Mouse (Mus musculus): ENCODE results near the gene Actr3. TPM values are rescaled to one million over a fixed set of nuclear protein-coding genes. Genes with fewer than 3 reads are reported as not detected.

The Actr3 gene
- polyA plus RNA-seq, 1 experiment from 2014 or later, result 267 TPM

DNA sequence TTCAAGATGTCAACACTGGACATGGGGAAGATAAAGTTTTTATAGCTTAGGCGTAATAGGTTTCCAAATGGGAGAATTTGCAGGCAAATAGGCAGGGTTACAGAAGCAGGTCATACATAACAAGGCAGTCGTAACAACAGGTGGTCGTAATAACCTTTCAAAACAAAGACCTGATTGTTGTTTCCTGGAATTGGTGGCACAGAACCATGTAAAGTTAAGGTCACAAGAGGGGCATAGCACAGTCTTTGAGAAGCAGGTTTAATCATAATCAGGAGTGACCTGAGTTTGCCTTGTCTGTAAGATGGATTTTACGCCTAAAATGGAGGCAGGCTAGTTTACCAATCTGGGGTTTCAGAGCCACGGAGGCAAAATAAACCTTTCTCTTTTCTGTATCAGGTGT, 84.7 kb downstream of the Actr3 start:
- 80% methylated on average over 5 of the region's 5 CpGs for WGBS
- no peak for ATAC-seq (replicated peaks; ENCODE audit: insufficient number of reproducible peaks, insufficient read depth, low FRiP score, low read depth)
- no peak overlapping the region for H3K27ac ChIP-seq
- H3K4me1 ChIP-seq (replicated peaks), result no peaks in the 10 kb centered on the region
- H3K27me3 ChIP-seq, result no peaks in the 10 kb centered on the region
- H3K4me2 ChIP-seq, result no peak overlapping the region
- 0 out of 2 replicates have a peak, but pooled peaks cover 3% of the 10 kb centered on the region for H3K9me3 ChIP-seq (replicated peaks)
- H3K9ac ChIP-seq, result no peak overlapping the region
- no peaks in the 10 kb centered on the region for H3K36me3 ChIP-seq
- no peak overlapping the region for H3K4me3 ChIP-seq

DNA sequence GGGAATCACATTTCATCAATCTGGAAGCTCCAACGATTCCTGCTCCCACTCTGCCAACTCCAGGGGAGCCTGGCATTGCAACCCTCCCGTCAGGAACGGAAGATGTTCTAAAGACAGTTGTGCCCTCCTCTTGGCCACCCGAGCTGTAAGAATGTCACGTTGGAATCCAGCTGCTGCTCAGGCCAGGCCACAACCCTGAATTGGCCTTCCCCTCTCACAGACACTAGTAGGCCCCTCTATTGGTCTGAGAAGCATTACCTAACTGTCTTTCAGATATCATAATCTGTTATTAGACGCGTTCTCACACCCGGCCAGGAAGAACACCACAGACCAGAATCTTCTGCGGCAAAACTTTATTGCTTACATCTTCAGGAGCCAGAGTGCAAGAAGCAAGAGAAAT, 89.7 kb downstream of the Actr3 start:
- H3K36me3 ChIP-seq, result no peaks in the 10 kb centered on the region
- no peaks in the 10 kb centered on the region for H3K9me3 ChIP-seq (replicated peaks)
- 84% methylated on average over 9 of the region's 9 CpGs for WGBS
- H3K9ac ChIP-seq, result no peak overlapping the region
- H3K27me3 ChIP-seq, result no peaks in the 10 kb centered on the region
- H3K4me3 ChIP-seq, result no peak overlapping the region
- no peak for ATAC-seq (replicated peaks; ENCODE audit: insufficient number of reproducible peaks, insufficient read depth, low FRiP score, low read depth)
- no peak overlapping the region for H3K27ac ChIP-seq
- no peaks in the 10 kb centered on the region for H3K4me1 ChIP-seq (replicated peaks)
- no peak overlapping the region for H3K4me2 ChIP-seq

DNA sequence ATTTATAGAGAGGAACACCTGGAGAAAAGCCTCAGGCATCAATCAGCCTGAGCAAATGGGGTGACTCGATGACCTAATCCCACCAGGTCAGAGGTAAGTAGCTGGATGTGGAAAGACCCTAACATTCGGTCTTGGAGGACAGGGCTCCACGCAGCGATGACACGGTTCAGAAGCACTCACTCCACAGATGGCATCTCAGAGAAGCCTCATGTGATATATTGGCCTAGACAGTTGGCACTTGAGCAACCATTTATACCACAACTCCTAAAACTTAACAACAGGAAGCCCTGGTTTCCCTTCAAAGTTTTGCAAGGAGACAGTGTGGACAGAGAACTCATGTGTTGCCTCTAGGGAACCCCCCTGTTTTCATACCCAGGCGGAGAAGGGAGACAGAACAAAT, 90.1 kb downstream of the Actr3 start:
- H3K9ac ChIP-seq, result no peak overlapping the region
- H3K9me3 ChIP-seq (replicated peaks), result no peaks in the 10 kb centered on the region
- no peaks in the 10 kb centered on the region for H3K36me3 ChIP-seq
- no peak overlapping the region for H3K4me2 ChIP-seq
- no peak overlapping the region for H3K27ac ChIP-seq
- no peak overlapping the region for H3K4me3 ChIP-seq
- WGBS, result 87% methylated on average over 6 of the region's 6 CpGs
- H3K4me1 ChIP-seq (replicated peaks), result no peaks in the 10 kb centered on the region
- no peaks in the 10 kb centered on the region for H3K27me3 ChIP-seq
- no peak for ATAC-seq (replicated peaks; ENCODE audit: insufficient number of reproducible peaks, insufficient read depth, low FRiP score, low read depth)

DNA sequence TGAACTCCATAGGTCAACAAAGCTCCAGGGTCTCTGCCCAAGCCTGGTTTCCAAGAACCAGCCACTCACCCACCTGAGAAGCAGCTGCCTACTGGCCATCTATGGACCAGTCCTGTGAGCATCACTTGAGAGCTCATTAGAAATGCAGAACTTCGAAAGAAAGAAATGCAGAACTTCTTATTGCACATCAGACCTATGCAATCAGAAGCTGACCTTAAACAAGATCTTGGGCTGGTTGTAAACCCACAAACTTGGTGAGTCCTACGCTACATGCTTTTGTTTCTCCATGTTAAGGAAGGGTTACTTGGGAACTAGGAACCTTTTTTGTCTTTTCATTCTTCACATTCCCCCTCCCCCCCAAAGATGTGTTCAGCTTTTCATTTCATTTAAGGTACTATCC, 92.4 kb downstream of the Actr3 start:
- Histone ChIP-seq H3K36me3 (no peaks in the 10 kb centered on the region), H3K4me3 (no peak overlapping the region), H3K4me2 (no peak overlapping the region), H3K27me3 (no peaks in the 10 kb centered on the region), H3K9me3 (replicated peaks) (no peaks in the 10 kb centered on the region), H3K27ac (no peak overlapping the region), H3K9ac (no peak overlapping the region), H3K4me1 (replicated peaks) (no peaks in the 10 kb centered on the region)
- WGBS, result 74% methylated on average over 2 of the region's 2 CpGs
- no peak for ATAC-seq (replicated peaks; ENCODE audit: insufficient number of reproducible peaks, insufficient read depth, low FRiP score, low read depth)

Other genes starting within 250 kb of the Actr3 start
- 79.7 and 92.9 TPM in 2 replicates for gene Slc35f5, start 124.9 kb upstream of the Actr3 start, polyA plus RNA-seq (2015; fragmentation: Nextera tagmentation; extraction: Ambion mirVana)
- 0.69 and 1.6 TPM in 2 replicates for gene Gpr39, start 241.3 kb upstream of the Actr3 start, polyA plus RNA-seq (2015; fragmentation: Nextera tagmentation; extraction: Ambion mirVana)